Mouse (Mus musculus) forebrain, embryonic 13.5 days (tissue): ENCODE measurements at regions not wholly inside any gene's neighbourhood (a gene's known extent, or its start where the extent isn't known, plus 50 kb on each side); places are given as distances from the start of the nearest gene placed in this dataset.

Source experiments
- ATAC-seq: fragments of 200-750 bp; cut with Nextera tagmentation; 2 replicates; pipeline ENCODE4 v1.8.0; 2017
- H3K27ac ChIP-seq: fragments of 300-500 bp; sonication (generic); 2 replicates; pipeline ENCODE4 v1.5.1; 2015; ENCODE audit warnings: inconsistent platforms, mild to moderate bottlenecking, moderate library complexity
- H3K27me3 ChIP-seq: fragments of 300-500 bp; sonication (generic); 2 replicates; pipeline ENCODE4 v1.6.1; 2015; ENCODE audit warnings: mild to moderate bottlenecking, inconsistent platforms
- H3K36me3 ChIP-seq: fragments of 300-500 bp; sonication (generic); 2 replicates; pipeline ENCODE4 v1.6.1; 2015; ENCODE audit warnings: mild to moderate bottlenecking, inconsistent platforms; ENCODE audit not compliant: poor library complexity, severe bottlenecking
- H3K4me1 ChIP-seq: fragments of 300-500 bp; sonication (generic); 2 replicates; pipeline ENCODE4 v1.6.1; 2015; ENCODE audit warnings: inconsistent platforms
- H3K4me2 ChIP-seq: fragments of 300-500 bp; sonication (generic); 2 replicates; pipeline ENCODE4 v1.6.1; 2015; ENCODE audit warnings: inconsistent platforms, mild to moderate bottlenecking, moderate library complexity
- H3K4me3 ChIP-seq: fragments of 300-500 bp; sonication (generic); 2 replicates; pipeline ENCODE4 v1.5.1; 2015; ENCODE audit warnings: mild to moderate bottlenecking, inconsistent platforms
- H3K9ac ChIP-seq: fragments of 300-500 bp; sonication (generic); 2 replicates; pipeline ENCODE4 v1.6.1; 2015; ENCODE audit warnings: mild to moderate bottlenecking, inconsistent platforms
- H3K9me3 ChIP-seq: fragments of 300-500 bp; sonication (generic); replicated peaks from 2 replicates; pipeline ENCODE4 v1.6.1; 2016; ENCODE audit warnings: inconsistent platforms
- WGBS: fragments of 180-500 bp; shearing (Covaris S2); methylation state at CpG from one replicate; pipeline ENCODE4 v1.1.7; 2015; 5-methylcytosine and 5-hydroxymethylcytosine counted together

GRCm38 (mm10) chr16:12770482-12770881 is 339.0 kb upstream of the Ercc4 start:
- Histone ChIP-seq H3K4me2 (no peak overlapping the region), H3K36me3 (no peaks in the 10 kb centered on the region), H3K4me1 (no peaks in the 10 kb centered on the region), H3K4me3 (no peak overlapping the region), H3K9ac (no peak overlapping the region), H3K27me3 (no peaks in the 10 kb centered on the region), H3K27ac (no peak overlapping the region), H3K9me3 (no peaks in the 10 kb centered on the region)
- 76% methylated on average over 5 of the region's 5 CpGs for WGBS
- peak; percentile 51 for ATAC-seq

- Histone ChIP-seq H3K27ac (no peak overlapping the region), H3K9me3 (no peaks in the 10 kb centered on the region), H3K4me2 (no peak overlapping the region), H3K36me3 (no peaks in the 10 kb centered on the region), H3K4me3 (no peak overlapping the region), H3K4me1 (no peaks in the 10 kb centered on the region), H3K9ac (no peak overlapping the region), H3K27me3 (no peaks in the 10 kb centered on the region)
- WGBS = 89% methylated on average over 5 of the region's 5 CpGs
- no peak for ATAC-seq
Measured at GRCm38 (mm10) chr16:12772535-12772934, 336.9 kb upstream of the Ercc4 start.

GRCm38 (mm10) chr16:12775876-12776275 is 333.6 kb upstream of the Ercc4 start:
- H3K9me3 ChIP-seq = no peaks in the 10 kb centered on the region
- no peak overlapping the region for H3K4me3 ChIP-seq
- no peak overlapping the region for H3K4me2 ChIP-seq
- H3K4me1 ChIP-seq = no peaks in the 10 kb centered on the region
- no peak for ATAC-seq
- no peak overlapping the region for H3K9ac ChIP-seq
- 49% methylated on average over 2 of the region's 2 CpGs for WGBS
- no peaks in the 10 kb centered on the region for H3K36me3 ChIP-seq
- H3K27ac ChIP-seq = no peak overlapping the region
- no peaks in the 10 kb centered on the region for H3K27me3 ChIP-seq

- ATAC-seq = no peak
Measured at GRCm38 (mm10) chr16:12779079-12779478, 330.4 kb upstream of the Ercc4 start.

GRCm38 (mm10) chr16:12780635-12781034 is 328.8 kb upstream of the Ercc4 start:
- Histone ChIP-seq H3K4me1 (no peaks in the 10 kb centered on the region), H3K36me3 (no peaks in the 10 kb centered on the region), H3K9ac (no peak overlapping the region), H3K4me3 (no peak overlapping the region), H3K27ac (no peak overlapping the region), H3K4me2 (no peak overlapping the region), H3K9me3 (no peaks in the 10 kb centered on the region), H3K27me3 (no peaks in the 10 kb centered on the region)
- no peak for ATAC-seq
- 79% methylated on average over 3 of the region's 3 CpGs for WGBS

More at GRCm38 (mm10) chr16:12779079-12779478, 330.4 kb upstream of the Ercc4 start:
- Histone ChIP-seq H3K4me1 (no peaks in the 10 kb centered on the region), H3K27me3 (no peaks in the 10 kb centered on the region), H3K4me2 (no peak overlapping the region), H3K9ac (no peak overlapping the region), H3K4me3 (no peak overlapping the region), H3K36me3 (no peaks in the 10 kb centered on the region), H3K27ac (no peak overlapping the region), H3K9me3 (no peaks in the 10 kb centered on the region)
- 73% methylated on average over 3 of the region's 3 CpGs for WGBS

GRCm38 (mm10) chr16:12785828-12786227 is 323.7 kb upstream of the Ercc4 start:
- no peak overlapping the region for H3K4me2 ChIP-seq
- H3K36me3 ChIP-seq = no peaks in the 10 kb centered on the region
- WGBS = 67% methylated on average over 1 of the region's 1 CpGs
- peaks cover 4% of the 10 kb centered on the region; the same call in 1 of the 2 replicates for H3K9me3 ChIP-seq
- H3K9ac ChIP-seq = no peak overlapping the region
- H3K27ac ChIP-seq = no peak overlapping the region
- no peak for ATAC-seq
- no peak overlapping the region for H3K4me3 ChIP-seq
- H3K4me1 ChIP-seq = no peaks in the 10 kb centered on the region
- no peaks in the 10 kb centered on the region for H3K27me3 ChIP-seq

GRCm38 (mm10) chr16:12798523-12798922 is 311.0 kb upstream of the Ercc4 start:
- 94% methylated on average over 2 of the region's 2 CpGs for WGBS
- Histone ChIP-seq H3K27ac (no peak overlapping the region), H3K4me2 (no peak overlapping the region)

GRCm38 (mm10) chr16:12800181-12800580 is 309.3 kb upstream of the Ercc4 start:
- no peak overlapping the region for H3K4me3 ChIP-seq
- H3K9ac ChIP-seq = no peak overlapping the region
- peaks cover 4% of the 10 kb centered on the region; the same call in 1 of the 2 replicates for H3K4me1 ChIP-seq
- H3K36me3 ChIP-seq = no peaks in the 10 kb centered on the region
- H3K4me2 ChIP-seq = no peak overlapping the region
- ATAC-seq = peak; percentile 61; the same call in 1 of the 2 replicates
- no peak overlapping the region for H3K27ac ChIP-seq
- no peaks in the 10 kb centered on the region for H3K27me3 ChIP-seq
- H3K9me3 ChIP-seq = no peaks in the 10 kb centered on the region
- 71% methylated on average over 1 of the region's 1 CpGs for WGBS

More at GRCm38 (mm10) chr16:12798523-12798922, 311.0 kb upstream of the Ercc4 start:
- ATAC-seq = no peak
- Histone ChIP-seq H3K27me3 (no peaks in the 10 kb centered on the region), H3K4me3 (no peak overlapping the region), H3K9ac (no peak overlapping the region), H3K36me3 (no peaks in the 10 kb centered on the region), H3K9me3 (no peaks in the 10 kb centered on the region), H3K4me1 (peaks cover 4% of the 10 kb centered on the region; the same call in 1 of the 2 replicates)

- Histone ChIP-seq H3K4me1 (no peaks in the 10 kb centered on the region), H3K27me3 (no peaks in the 10 kb centered on the region), H3K36me3 (no peaks in the 10 kb centered on the region), H3K4me3 (no peak overlapping the region), H3K9ac (no peak overlapping the region), H3K9me3 (no peaks in the 10 kb centered on the region), H3K4me2 (no peak overlapping the region), H3K27ac (no peak overlapping the region)
- 72% methylated on average over 1 of the region's 1 CpGs for WGBS
- no peak for ATAC-seq
Measured at GRCm38 (mm10) chr16:12802651-12803050, 306.8 kb upstream of the Ercc4 start.

GRCm38 (mm10) chr16:12807351-12807871 is 302.1 kb upstream of the Ercc4 start:
- Histone ChIP-seq H3K4me2 (no peak overlapping the region), H3K27ac (no peak overlapping the region), H3K36me3 (no peaks in the 10 kb centered on the region), H3K27me3 (no peaks in the 10 kb centered on the region), H3K9ac (no peak overlapping the region), H3K4me1 (no peaks in the 10 kb centered on the region), H3K4me3 (no peak overlapping the region), H3K9me3 (no peaks in the 10 kb centered on the region)
- no peak for ATAC-seq
- WGBS = 55% methylated on average over 8 of the region's 8 CpGs

- H3K4me3 ChIP-seq = no peak overlapping the region
- no peaks in the 10 kb centered on the region for H3K27me3 ChIP-seq
- no peak overlapping the region for H3K27ac ChIP-seq
- no peak; the same call in 1 of the 2 replicates for ATAC-seq
- H3K4me2 ChIP-seq = no peak overlapping the region
- no peaks in the 10 kb centered on the region for H3K36me3 ChIP-seq
- no peaks in the 10 kb centered on the region for H3K9me3 ChIP-seq
- H3K4me1 ChIP-seq = no peaks in the 10 kb centered on the region
- no peak overlapping the region for H3K9ac ChIP-seq
- WGBS = 39% methylated on average over 2 of the region's 2 CpGs
Measured at GRCm38 (mm10) chr16:12811088-12811487, 298.4 kb upstream of the Ercc4 start.

- Histone ChIP-seq H3K4me2 (no peak overlapping the region), H3K4me3 (no peak overlapping the region), H3K9me3 (no peaks in the 10 kb centered on the region), H3K4me1 (no peaks in the 10 kb centered on the region), H3K27ac (no peak overlapping the region), H3K9ac (no peak overlapping the region), H3K36me3 (no peaks in the 10 kb centered on the region), H3K27me3 (no peaks in the 10 kb centered on the region)
- 88% methylated on average over 6 of the region's 6 CpGs for WGBS
- ATAC-seq = no peak
Measured at GRCm38 (mm10) chr16:12824646-12825045, 284.8 kb upstream of the Ercc4 start.

GRCm38 (mm10) chr16:12826222-12826621 is 283.3 kb upstream of the Ercc4 start:
- Histone ChIP-seq H3K27me3 (no peaks in the 10 kb centered on the region), H3K4me2 (no peak overlapping the region), H3K27ac (no peak overlapping the region), H3K9ac (no peak overlapping the region), H3K4me3 (no peak overlapping the region), H3K36me3 (no peaks in the 10 kb centered on the region), H3K9me3 (no peaks in the 10 kb centered on the region), H3K4me1 (no peaks in the 10 kb centered on the region)
- 71% methylated on average over 8 of the region's 8 CpGs for WGBS
- no peak for ATAC-seq
